Comparison of ENCODE assay signal across 11 mouse cellular contexts in genomic region chr1:37490691-37491212, GRCm38 (mm10).
"Had no signal": no experiment of that assay in that cellular context is flagged by ENCODE, and none has a peak within 500 bp of the region (broad histone marks: within the 10 kb centered on the region; RNA-seq: fewer than 3 reads in every experiment).

No protein-coding gene starts in this region.

- H3K27me3 ChIP-seq: limb, embryonic 15.5 days; liver, embryonic 13.5 days; neural tube, embryonic 15.5 days had no signal

- H3K9ac ChIP-seq: limb, embryonic 15.5 days; liver, embryonic 13.5 days; midbrain, embryonic 13.5 days; neural tube, embryonic 15.5 days had no signal

- H3K4me1 ChIP-seq: midbrain, embryonic 13.5 days; neural tube, embryonic 15.5 days had no signal

- H3K9me3 ChIP-seq: limb, embryonic 15.5 days; liver, embryonic 13.5 days; midbrain, embryonic 13.5 days; neural tube, embryonic 15.5 days had no signal

- H3K36me3 ChIP-seq: liver, embryonic 13.5 days had no signal

- DNase-seq: kidney, adult 2 months; kidney, postnatal 25 days; layer of hippocampus, adult 9-11 months; layer of hippocampus, postnatal 36 days; liver, embryonic 13.5 days; lung, adult 18-20 months; spleen, adult 18-20 months; thymus, adult 18-20 months had no signal

- ATAC-seq: midbrain, embryonic 13.5 days had no signal

- H3K4me2 ChIP-seq: limb, embryonic 15.5 days; liver, embryonic 13.5 days; midbrain, embryonic 13.5 days; neural tube, embryonic 15.5 days had no signal

- H3K4me3 ChIP-seq: limb, embryonic 15.5 days; liver, embryonic 13.5 days; midbrain, embryonic 13.5 days; neural tube, embryonic 15.5 days had no signal

- H3K27ac ChIP-seq: limb, embryonic 15.5 days; liver, embryonic 13.5 days; midbrain, embryonic 13.5 days; neural tube, embryonic 15.5 days had no signal
